Mouse (Mus musculus) erythroid progenitor cell, adult 5-6 weeks (primary cell): Measurements from ENCODE around the gene Nlgn1. TPM values are rescaled to one million over a fixed set of nuclear protein-coding genes. Genes with fewer than 3 reads are reported as not detected.

Experiments used
- ATAC-seq: replicated peaks from 2 replicates; pipeline ENCODE4 v1.8.0; 2016; ENCODE audit warnings: moderate number of reproducible peaks, mild to moderate bottlenecking, moderate TSS enrichment, inconsistent platforms; ENCODE audit not compliant: poor library complexity, low FRiP score, severe bottlenecking
- total RNA-seq, 2 experiments: library from RNA; stranded (forward) in 1 of 2; stranded (reverse) in 1 of 2; fragments of 150-400 nt in 1 of 2; fragments of 186-747, 209-891 nt in 1 of 2; gene quantifications; 2 replicates each; pipeline versions ENCODE4 v1.2.3 to v1.2.4; 2015 to 2017; ENCODE audit warnings: low replicate concordance in 2 of 2

Nlgn1 gene
- total RNA-seq (2015; ENCODE audit: low replicate concordance) (not detected in 2 replicates), total RNA-seq (2017; ENCODE audit: low replicate concordance) (not detected in 2 replicates)

DNA sequence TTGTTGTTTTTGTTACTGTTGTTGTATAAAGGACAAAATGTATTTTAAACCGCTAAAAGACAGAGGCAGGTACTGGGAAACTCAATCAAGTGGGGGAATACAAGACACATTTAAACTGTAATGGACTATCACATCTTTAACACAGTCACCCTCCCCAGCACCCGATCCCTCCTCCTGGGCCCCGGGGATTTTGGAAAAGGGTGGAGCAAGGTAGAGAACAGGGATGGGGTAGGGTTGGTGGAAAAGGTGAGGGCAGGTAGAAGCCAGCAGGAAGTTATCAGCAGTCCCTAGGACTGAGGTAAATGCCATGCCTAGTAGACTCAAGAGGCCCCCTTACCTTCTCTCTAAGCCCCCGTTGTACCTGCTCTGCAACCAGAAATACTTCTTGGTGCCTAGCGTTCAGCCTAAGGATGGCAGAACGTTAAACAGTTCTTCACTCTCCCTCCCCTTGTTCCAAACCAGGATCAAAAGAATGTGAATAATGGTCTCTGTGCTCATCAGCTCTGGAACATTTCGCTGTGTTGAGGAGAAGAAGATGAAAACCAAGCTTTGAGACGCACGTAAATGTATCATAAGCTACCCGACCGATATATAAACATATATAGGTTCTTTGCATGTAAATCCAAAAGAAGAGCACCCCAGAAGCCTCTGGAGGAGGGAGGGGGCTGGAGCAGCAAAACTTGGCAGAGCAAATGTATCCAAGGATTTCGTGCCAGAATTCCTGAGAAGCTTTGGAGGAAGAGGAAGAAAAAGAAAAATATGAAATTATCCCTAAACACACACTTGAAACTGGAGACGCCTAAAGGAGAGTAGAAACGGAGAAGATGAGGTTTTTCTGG is at the start of gene Nlgn1:
Gene Nlgn1, minus strand, starts transcription at position 61 of the 839 bp plus-strand sequence.
- ATAC-seq, result no peak

DNA sequence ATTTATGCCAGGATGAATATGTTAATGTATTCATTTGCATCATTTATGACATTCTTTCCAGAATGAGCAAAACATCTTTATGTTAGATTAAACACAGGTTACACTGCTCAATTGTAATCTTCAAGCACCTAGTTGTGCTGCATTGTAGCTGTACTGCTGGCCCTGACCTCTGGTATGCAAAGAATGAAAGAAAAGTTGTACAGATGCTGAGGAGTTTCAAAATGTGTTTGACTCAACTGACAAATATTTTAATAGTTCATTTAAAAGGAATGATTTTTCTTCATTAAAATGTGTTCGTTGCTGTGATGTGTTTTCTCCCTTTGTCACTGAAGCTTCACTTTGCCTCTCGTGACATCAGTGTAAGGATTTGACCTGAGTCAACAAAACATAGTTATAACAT is 46.0 kb upstream of the Nlgn1 start:
- ATAC-seq, result no peak

DNA sequence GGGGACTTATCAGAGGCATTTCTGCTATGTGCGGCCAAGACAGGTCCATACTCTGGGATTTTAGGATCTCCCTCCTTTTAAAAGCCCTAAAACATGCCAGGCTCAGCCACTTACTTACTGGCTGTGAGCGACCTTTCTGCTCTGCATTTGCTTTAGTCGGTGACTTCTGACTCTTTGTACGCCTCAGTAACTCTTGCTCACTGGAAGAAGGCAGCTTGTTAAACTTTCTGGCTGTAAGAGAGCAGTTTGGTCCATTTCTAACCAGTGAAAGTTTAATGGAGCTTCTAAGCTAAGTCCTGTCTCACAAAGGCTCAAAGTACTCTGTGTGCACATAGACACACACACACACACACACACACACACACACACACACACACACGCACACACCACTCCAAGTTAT is 22.8 kb upstream of the Nlgn1 start:
- no peak for ATAC-seq

DNA sequence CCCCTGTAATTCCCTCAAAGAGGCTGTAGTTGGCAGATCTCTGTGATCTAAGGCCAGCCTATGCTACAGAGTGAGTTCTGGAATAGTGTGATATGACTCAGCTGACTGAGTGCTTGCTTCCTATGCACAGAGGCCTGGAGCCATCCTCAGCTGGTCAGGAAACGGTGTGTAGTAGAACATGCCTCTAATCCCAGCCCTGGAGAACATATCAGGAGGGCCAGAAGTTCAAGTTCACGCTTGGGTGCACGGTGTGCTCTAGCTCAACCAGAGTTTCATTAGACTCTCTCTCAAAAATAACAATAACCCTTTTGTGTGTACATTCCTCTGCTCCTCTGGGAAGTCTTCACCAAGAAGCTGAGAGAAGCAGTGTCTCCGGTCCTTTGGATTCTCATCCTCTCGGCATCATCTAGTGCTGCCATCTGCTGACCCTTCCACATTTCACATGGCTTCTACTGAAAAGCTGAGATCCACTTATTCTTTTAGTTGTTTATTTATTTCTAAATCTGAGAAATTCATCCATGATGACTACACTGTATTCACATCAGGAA is 22.3 kb upstream of the Nlgn1 start:
- ATAC-seq, result no peak

DNA sequence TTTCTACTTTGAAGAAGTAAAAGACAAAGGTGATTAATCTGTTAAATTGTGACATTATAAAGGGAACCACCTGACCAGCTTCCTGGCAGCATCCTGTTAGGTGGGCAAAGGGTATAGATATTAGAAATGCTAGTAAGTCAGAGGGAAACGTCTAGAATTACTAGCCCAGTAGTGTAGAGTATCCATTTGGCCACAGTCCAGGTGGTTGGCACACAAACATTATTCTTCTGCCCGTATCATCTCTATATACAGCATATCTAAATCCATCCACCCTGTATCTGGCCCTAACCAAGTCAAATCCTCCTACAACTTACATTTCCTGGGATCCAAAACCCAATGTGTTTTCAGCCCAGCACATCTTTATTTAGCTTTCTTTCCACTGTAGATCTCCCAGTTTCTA is 5.2 kb upstream of the Nlgn1 start:
- ATAC-seq, result no peak

DNA sequence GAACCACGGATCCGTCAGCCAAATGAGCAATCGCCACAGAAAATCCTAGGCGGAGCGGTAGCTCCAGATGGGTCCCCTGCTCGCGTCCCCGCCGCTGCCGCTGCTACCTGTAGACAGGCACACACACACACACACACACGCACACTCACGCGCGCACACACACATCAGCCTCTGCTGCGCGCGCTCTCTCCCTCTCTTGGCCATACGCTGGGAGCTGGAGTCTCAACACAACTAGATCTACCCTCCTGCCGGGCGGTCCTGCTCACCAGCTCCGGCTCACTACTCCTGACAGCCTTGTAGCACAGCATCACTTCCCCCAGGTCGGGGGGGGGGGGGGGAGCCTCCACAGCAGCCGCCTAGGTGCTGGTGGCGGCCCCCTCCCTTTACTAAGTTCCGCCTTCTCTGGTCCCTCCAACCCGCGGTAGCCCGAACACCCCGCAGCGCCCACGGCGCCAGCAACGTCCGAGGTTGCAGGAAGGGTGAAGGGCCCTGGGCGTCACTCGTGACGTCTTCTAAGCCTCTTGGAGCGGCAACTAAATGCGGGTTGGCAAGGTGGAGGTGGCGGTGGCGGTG is 1.1 kb upstream of the Nlgn1 start:
- no peak for ATAC-seq

DNA sequence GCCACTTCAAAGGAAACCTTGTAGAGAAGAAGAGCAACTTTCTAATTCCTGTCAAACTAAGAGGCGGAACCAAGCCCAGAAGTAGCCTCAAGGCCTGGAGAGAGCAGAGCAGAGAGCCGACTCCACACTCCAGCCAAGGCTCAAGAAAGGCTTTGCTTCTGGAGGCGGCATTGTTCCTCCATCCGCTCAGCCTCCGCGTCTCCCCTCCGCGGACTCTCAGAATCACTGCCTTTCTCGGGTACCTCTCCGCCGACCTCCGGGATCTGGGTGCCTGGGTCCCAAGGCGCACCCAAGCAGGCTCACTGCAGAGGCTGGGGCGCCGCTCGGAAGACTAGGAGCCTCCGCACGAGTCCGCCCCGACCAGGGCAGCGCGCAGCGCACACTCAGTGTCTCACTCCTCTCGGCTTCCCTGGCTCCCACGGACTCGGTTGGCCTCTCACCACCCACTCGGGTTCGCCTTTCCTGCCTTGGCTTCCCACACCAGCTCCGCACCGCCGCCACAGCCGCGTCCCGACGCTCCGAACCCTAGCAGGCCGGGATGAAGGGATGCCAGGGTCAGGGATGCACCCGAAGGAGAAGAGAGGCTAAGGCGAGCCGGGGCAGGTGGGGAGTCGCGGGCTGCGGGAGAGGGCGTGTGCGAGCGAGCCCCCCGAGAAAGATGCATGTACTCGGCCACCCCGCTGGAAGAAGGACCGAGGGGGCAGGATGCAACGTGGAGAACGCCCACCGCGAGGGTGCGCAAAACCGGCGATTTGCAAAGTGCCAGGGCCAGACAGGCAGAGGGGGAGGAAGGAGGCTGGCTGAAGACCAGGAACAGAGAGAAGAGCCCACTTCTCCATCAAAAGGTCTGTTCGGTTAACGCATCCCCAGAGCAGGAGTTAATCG is 841 bp downstream of the Nlgn1 start:
- ATAC-seq, result no peak

DNA sequence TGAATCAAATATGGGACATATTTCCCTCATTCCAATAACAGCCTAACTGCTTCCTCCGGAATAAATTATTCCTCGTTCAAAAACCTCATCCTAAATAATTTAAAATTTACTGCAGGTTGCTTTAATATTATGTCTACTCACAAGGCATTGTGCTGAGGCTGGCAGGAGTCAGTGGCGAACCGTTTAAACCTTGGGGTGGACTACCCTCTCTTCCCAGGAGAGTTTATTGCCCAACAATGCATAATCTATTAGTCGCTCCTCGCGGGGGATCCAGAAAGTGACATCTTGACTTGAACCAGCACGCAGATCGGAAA is 1.4 kb downstream of the Nlgn1 start:
- no peak for ATAC-seq

DNA sequence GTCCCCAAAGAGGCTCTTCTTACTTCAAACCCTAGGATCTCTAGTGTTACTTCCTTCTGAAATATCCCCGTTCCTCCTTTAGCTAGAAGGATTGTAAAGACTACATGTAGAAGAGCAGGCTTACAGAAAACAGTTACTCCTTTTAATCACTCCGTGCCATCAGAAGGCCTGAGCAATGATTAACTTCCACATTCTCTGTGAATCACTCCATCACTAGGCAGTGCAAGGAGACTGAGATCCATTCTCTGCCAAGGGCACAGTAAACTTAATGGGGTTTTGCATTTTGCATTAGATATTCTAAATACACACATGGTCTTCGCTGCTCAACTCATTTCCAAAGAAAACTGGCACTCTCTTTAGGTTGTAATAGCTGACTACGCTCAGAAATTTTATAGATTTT is 2.2 kb downstream of the Nlgn1 start:
- no peak for ATAC-seq

DNA sequence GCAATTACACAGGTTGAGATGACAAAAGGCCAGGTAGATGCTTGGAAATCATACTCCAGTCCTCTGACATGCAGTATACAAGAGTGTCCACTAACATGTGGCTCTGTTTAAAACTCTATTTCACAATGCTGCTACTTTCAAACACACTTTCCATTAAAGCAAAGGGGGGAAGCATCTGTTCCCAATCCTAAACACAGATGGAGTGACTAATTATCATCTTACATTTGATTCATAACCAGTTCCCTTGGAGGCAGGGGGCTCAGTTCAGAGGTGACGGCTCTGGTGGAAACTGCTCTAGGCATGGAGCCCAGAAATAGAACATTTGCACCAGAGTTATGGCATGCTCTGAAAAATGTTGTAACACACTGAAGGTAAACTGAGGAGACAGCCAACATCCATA is 7.8 kb downstream of the Nlgn1 start:
- no peak for ATAC-seq

DNA sequence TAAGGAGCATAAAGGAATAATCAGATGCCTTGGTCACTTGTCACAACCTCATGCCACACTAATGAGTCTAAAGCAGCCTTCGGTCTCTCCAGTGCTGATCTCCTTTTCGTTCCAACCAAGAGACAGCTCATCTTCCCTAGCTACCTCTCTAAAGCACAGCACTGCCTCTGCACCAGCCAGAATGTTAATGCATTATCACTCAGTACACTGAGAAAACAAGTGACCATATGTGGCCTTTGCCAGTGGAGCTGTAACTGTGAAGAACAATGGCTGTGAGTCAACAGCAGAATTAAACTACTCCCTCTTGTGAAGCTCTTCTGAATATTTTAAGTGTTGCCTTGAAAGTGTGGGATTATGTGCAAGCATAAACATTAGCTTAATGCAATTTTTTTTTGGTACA is 14.9 kb downstream of the Nlgn1 start:
- ATAC-seq, result no peak

DNA sequence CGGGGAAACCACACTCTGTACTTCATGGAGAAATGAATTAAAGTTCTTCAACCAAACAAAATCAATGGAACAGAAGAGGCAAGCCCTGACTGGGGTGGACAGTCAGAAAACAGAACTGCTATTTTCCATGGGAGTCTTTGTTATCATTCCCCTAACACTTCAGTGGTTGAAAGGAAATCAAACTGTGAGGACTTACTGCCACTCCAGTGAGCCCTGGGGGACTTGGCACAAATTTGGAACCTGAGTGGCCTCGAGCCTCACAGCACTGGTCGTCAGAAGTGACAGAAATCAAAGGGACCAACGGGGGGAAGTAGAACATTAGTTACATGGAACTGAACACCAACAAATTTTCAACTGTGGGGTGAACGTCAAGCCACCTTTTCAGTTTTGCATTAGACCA is 34.4 kb downstream of the Nlgn1 start:
- no peak for ATAC-seq

DNA sequence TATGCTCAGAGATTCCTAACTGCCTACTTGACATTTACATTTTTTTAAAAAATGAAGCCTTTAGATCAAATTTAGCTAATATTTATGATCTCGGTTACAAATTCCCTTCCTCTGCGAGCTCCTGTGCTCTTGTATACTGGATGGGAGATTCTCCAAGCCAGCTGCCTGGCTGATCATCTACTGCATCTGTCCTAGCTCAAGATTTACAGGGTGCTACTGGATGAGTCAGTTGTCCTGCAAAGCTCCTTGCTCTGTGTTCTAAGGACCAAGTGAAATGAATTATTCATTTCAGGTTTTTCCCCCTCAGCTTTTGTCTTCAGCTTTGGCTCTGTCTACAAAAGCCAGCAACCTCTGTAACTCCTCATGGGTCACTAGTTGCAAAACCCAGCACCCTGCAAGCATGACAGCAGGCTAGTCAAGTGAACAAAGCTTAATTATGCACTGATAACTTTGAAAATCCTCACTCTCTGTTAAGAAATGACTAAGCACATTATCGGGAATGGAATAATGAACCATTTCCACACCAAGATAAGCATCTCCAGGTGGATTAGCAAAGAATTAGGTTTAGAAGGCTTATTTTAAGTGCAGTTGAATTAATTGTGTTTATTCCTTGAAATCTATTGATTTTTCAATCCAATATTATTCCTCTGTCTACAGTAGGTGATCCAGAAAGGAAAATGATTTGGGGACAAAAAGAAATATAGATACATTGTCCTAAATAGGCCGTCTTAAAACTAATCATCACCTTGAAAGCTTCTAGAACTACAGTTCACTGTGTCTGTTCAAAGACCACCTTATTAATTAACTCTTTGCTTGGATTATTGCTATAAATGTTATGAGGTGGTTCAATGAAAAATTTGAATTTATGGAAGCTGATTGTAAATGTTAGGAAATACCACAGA is 61.1 kb downstream of the Nlgn1 start:
- no peak for ATAC-seq

DNA sequence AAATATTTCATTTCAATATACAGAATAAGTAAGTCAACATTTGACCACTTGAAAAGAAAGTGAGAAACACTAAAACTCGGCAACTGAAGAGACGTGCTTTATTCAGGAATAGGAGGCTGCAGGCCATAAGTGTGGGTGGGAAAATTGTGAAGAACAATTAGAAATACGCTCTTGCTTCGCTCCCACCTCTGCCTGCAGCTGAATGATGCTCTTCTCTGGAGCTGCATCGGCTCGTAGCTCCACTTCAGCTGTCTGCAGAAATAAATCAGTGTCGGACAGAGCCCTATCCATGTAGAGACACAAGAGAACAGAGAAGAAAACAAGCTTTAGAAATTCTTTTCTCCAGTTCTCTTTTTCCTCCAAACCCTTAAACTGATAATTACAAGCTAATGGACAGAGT is 85.7 kb downstream of the Nlgn1 start:
- ATAC-seq, result no peak

DNA sequence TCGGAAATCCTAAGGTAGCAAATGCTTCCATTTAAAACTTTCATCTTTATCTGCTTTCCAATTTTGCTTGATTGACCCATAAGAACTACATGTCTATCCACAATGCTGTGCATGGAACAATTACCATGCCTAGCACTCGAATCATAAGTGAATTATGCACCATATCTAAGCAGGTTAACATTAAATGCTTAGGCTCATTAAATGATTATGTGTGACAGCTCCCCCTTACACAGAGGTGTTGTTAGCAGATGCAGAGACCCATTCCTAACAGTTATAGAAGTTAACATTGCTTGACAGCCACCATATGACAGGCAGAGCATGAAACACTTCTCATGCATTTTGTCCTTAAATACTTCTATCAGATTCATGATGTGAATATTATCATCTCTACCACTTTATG is 89.0 kb downstream of the Nlgn1 start:
- no peak for ATAC-seq

DNA sequence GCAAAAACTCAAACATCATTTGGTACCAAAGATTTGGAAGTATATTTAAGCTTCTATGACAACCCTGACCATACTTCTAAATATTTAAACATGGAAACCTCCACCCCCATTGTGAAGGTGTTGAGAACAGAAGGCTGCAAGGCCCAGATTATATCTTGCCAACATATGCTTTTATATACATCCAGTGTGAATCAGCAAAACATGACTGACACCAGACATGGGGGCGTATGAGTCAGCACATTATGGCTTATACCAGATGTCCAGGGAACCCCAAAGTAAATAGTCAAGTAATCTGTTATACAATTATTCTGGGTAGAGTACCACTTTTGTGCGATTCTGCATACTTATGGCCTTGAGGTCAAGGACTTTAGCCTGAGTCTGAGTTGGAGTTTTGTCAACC is 102.3 kb downstream of the Nlgn1 start:
- no peak for ATAC-seq

DNA sequence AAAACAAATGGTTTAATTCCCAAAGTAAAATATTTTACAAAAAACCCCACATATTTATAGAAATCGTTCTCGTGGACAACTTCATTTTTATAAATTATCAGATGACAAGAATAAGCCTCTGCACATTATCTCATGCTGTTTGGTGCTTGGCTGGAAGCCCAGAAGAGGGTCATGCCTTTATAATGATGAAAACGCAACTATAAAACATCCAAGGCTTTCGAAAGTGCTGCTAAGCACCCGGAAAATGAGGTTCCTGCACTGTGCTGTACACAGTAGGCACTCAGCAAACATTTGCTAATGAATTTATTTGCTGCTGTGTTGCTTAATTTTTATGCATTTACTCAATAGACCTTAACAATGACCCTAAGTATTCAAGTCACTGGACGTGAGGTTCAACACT is 103.4 kb downstream of the Nlgn1 start:
- ATAC-seq, result no peak

DNA sequence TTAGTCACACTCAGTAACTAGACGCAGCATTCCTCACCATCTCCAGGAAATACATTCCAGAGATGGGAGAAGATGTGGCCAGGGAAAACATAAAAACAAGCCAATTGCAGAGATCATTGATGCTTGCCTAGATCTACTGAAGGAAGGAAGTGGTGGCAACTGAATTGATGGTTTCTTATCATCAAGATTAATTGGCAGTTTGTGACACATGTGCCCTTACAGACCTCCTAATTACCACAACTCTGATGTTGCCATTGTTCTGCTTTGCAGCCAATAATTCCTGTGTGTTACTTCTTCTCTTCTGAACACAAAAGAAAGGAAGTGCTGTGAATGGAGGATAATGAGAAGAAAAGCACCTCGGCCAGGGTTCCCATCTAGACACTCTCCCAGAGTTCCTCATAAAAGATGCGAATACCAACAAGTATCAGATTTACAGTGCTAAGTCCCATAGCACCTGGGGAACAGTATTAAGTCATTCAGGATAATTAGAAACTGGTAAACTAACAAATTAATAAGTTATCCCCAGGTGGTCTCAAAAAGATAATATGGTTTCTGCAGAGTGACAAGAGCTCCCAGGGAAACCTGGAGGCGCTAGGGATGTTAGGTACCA is 104.0 kb downstream of the Nlgn1 start:
- no peak for ATAC-seq

DNA sequence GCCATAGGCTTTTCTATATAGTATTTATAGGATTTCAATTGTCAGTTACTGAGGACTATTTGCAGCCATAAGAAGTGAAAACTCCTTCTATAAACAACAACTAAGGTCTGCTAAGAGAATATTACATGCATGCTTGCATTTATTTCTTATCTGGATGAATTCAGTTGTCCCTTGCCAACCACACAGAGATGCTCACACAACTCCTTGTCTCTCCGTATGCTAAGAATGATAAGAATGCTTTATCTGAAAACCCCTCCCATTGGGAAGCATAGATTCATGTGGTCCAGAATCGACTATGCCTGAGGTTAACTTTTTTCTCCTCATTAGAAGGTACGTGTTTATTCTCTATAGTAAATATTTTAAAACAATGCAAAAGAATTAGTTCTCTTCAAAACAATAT is 108.8 kb downstream of the Nlgn1 start:
- ATAC-seq, result no peak
